Mouse (Mus musculus): ENCODE measurements around the gene Olfr328.

GRCm38 (mm10) chr11:58578636-58579035, 23.2 kb upstream of the Olfr328 start:
- TF ChIP-seq GATA1 (IDR thresholded peaks at IDR 0.05; ENCODE audit: low read length), result no peak
- TF ChIP-seq TAL1 (IDR thresholded peaks at IDR 0.05; ENCODE audit: low read length), result no peak

Measured in erythroblast, embryonic 14.5 days (primary cell).